Mouse (Mus musculus): ENCODE data around the gene Mogat2. TPM values are rescaled to one million over a fixed set of nuclear protein-coding genes. Genes with fewer than 3 reads are reported as not detected.

The Mogat2 gene
- polyA plus RNA-seq, 1 experiment from 2014 or later = 1.3 TPM

GRCm38 (mm10) chr7:99171730-99172463 is 66.5 kb downstream of the Mogat2 start:
- Histone ChIP-seq H3K4me3 (no peak overlapping the region), H3K36me3 (no peaks in the 10 kb centered on the region), H3K4me1 (replicated peaks) (no peaks in the 10 kb centered on the region), H3K9ac (no peak overlapping the region), H3K27ac (replicated peaks) (no peak overlapping the region), H3K4me2 (no peak overlapping the region), H3K9me3 (no peaks in the 10 kb centered on the region), H3K27me3 (no peaks in the 10 kb centered on the region)
- WGBS = 69% methylated on average over 10 of the region's 10 CpGs
- ATAC-seq (ENCODE audit: low FRiP score, low read depth) = no peak

- WGBS = 96% methylated on average over 6 of the region's 6 CpGs
- H3K9ac ChIP-seq = no peak overlapping the region
- no peaks in the 10 kb centered on the region for H3K27me3 ChIP-seq
- H3K36me3 ChIP-seq = no peaks in the 10 kb centered on the region
- ATAC-seq (ENCODE audit: low FRiP score, low read depth) = no peak
- H3K4me3 ChIP-seq = no peak overlapping the region
- H3K27ac ChIP-seq (replicated peaks) = no peak overlapping the region
- no peaks in the 10 kb centered on the region for H3K4me1 ChIP-seq (replicated peaks)
- H3K4me2 ChIP-seq = no peak overlapping the region
- H3K9me3 ChIP-seq = no peaks in the 10 kb centered on the region
These were observed 67.9 kb downstream of the Mogat2 start for GRCm38 (mm10) chr7:99170519-99170918.

GRCm38 (mm10) chr7:99169717-99170403 is 68.6 kb downstream of the Mogat2 start:
- 90% methylated on average over 9 of the region's 9 CpGs for WGBS
- no peak overlapping the region for H3K4me2 ChIP-seq
- no peaks in the 10 kb centered on the region for H3K9me3 ChIP-seq
- H3K27me3 ChIP-seq = no peaks in the 10 kb centered on the region
- H3K36me3 ChIP-seq = no peaks in the 10 kb centered on the region
- no peak overlapping the region for H3K9ac ChIP-seq
- no peak for ATAC-seq (ENCODE audit: low FRiP score, low read depth)
- H3K4me3 ChIP-seq = no peak overlapping the region
- no peak overlapping the region for H3K27ac ChIP-seq (replicated peaks)
- no peaks in the 10 kb centered on the region for H3K4me1 ChIP-seq (replicated peaks)

Other genes starting within 250 kb of the Mogat2 start
- 14.6 and 16.8 TPM in 2 replicates for gene Uvrag, start 97.5 kb downstream of the Mogat2 start, polyA plus RNA-seq (2015; fragmentation: Nextera tagmentation; extraction: Ambion mirVana)
- gene Dgat2, start 55.9 kb downstream of the Mogat2 start, polyA plus RNA-seq (2015; fragmentation: Nextera tagmentation; extraction: Ambion mirVana) = 18.9 and 22.1 TPM in 2 replicates
- 139 and 155 TPM in 2 replicates for gene Map6, start 28.8 kb upstream of the Mogat2 start, polyA plus RNA-seq (2015; fragmentation: Nextera tagmentation; extraction: Ambion mirVana)
- gene Serpinh1, start 114.6 kb upstream of the Mogat2 start, polyA plus RNA-seq (2015; fragmentation: Nextera tagmentation; extraction: Ambion mirVana) = 286 and 303 TPM in 2 replicates
- 43.8 and 49.3 TPM in 2 replicates for gene Gdpd5, start 142.8 kb upstream of the Mogat2 start, polyA plus RNA-seq (2015; fragmentation: Nextera tagmentation; extraction: Ambion mirVana)
- 5.0 and 7.3 TPM in 2 replicates for gene Klhl35, start 227.4 kb upstream of the Mogat2 start, polyA plus RNA-seq (2015; fragmentation: Nextera tagmentation; extraction: Ambion mirVana)
- 401 and 427 TPM in 2 replicates for gene Rps3, start 245.1 kb upstream of the Mogat2 start, polyA plus RNA-seq (2015; fragmentation: Nextera tagmentation; extraction: Ambion mirVana)

Measured in hindbrain, embryonic 15.5 days (tissue).